Comparison of ENCODE assay signal across 25 mouse cellular contexts in the genomic region with DNA sequence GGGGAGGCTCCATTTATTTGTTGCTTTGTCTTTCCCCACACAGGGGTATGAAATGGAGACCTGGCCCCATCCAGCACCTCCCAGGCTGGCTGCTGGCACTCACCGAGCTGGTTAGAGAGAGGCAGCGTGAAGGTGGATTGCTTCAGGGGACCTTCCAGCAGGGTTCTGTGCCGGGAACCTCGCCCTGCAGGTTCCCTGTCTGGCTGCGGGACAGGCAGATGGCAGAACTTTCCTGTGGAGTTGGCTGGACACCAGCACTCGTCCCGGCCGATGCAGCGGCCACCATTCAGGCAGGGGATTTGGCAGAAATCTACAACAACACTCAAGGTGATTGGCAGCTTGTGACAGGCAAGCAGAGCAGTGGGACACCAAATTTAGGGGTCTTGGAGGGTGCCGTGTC. TPM values are rescaled to one million over a fixed set of nuclear protein-coding genes. Genes with fewer than 3 reads are reported as not detected.
DNase-seq lines count a peak whose midpoint lies in the region; ATAC-seq and TF ChIP-seq lines count a peak whose summit lies in the region.
"Had no signal": no experiment of that assay in that cellular context is flagged by ENCODE, and none has a peak within 500 bp of the region (broad histone marks: within the 10 kb centered on the region; RNA-seq: fewer than 3 reads in every experiment).

No protein-coding gene starts in this region.

- no peak overlapping the region for H3K4me2 ChIP-seq in intestine, postnatal 0 days (replicated peaks; ENCODE audit: low read depth)
- H3K4me2 ChIP-seq: embryonic facial prominence, embryonic 15.5 days; forebrain, embryonic 15.5 days; heart, embryonic 11.5 days; heart, embryonic 15.5 days; hindbrain, embryonic 12.5 days had no signal

- H3K36me3 ChIP-seq in intestine, postnatal 0 days (ENCODE audit: control insufficient read depth, insufficient read depth): no peaks in the 10 kb centered on the region
- H3K36me3 ChIP-seq in heart, adult 2 months (ENCODE audit: control insufficient read depth, insufficient read depth, low read length): no peaks in the 10 kb centered on the region
- H3K36me3 ChIP-seq: embryonic facial prominence, embryonic 15.5 days; forebrain, embryonic 10.5 days; forebrain, embryonic 15.5 days; heart, embryonic 15.5 days; hindbrain, embryonic 12.5 days had no signal

- peak; percentile 59 for DNase-seq in left cerebral cortex, postnatal 4 days
- no peak for DNase-seq in left cerebral cortex, adult 18-20 months (ENCODE audit: low spot score in 2 of 2)
- peak; percentile 82 to 83 for DNase-seq in cerebellum, adult 2 months
- peak; percentile 84 to 88 for DNase-seq in cerebellum, postnatal 10 days
- no peak for DNase-seq in heart, adult 2 months
- DNase-seq in lung, postnatal 25 days (ENCODE audit: low spot score): no peak
- DNase-seq in adrenal gland, adult 18-20 months (ENCODE audit: low spot score in 2 of 2): no peak
- DNase-seq: adrenal gland, adult 2 months; adrenal gland, postnatal 36 days; embryo, embryonic 11 days; gastrocnemius, postnatal 36 days; heart, adult 18-20 months; kidney, adult 18-20 months had no signal

- H3K9me3 ChIP-seq in intestine, postnatal 0 days (ENCODE audit: control insufficient read depth): no peaks in the 10 kb centered on the region
- H3K9me3 ChIP-seq: embryonic facial prominence, embryonic 15.5 days; forebrain, embryonic 10.5 days; forebrain, embryonic 15.5 days; heart, embryonic 15.5 days; hindbrain, embryonic 12.5 days had no signal

- TF ChIP-seq EP300 in heart, adult 2 months (IDR thresholded peaks at IDR 0.05; ENCODE audit: insufficient read depth, low read depth, low read length): no peak

- intact Hi-C loops in left cerebral cortex, postnatal 4 days (cut with DNase I): no loop called here
- intact Hi-C loops in heart, adult 2 months (cut with DNase I): no loop called here

- ATAC-seq in intestine, postnatal 0 days: no peak
- ATAC-seq: activated CD4-positive, CD25-positive, alpha-beta regulatory T cell, adult 4 months; forebrain, embryonic 15.5 days; hindbrain, embryonic 16.5 days; Patski had no signal

- H3K27me3 ChIP-seq in cerebellum, adult 2 months (ENCODE audit: control insufficient read depth, insufficient read depth, low read length): no peaks in the 10 kb centered on the region
- H3K27me3 ChIP-seq in intestine, postnatal 0 days (replicated peaks; ENCODE audit: control insufficient read depth, insufficient read depth, low read length): no peaks in the 10 kb centered on the region
- H3K27me3 ChIP-seq in heart, adult 2 months (ENCODE audit: control insufficient read depth, insufficient read depth, low read length): no peaks in the 10 kb centered on the region; the same call in 1 of the 2 replicates
- H3K27me3 ChIP-seq: embryonic facial prominence, embryonic 15.5 days; forebrain, embryonic 15.5 days; hindbrain, embryonic 12.5 days; Patski had no signal

- H3K4me1 ChIP-seq in cerebellum, adult 2 months (ENCODE audit: control insufficient read depth, insufficient read depth, low read length): peaks cover 47% of the 10 kb centered on the region
- H3K4me1 ChIP-seq in intestine, postnatal 0 days (replicated peaks; ENCODE audit: control insufficient read depth, insufficient read depth, low read length): no peaks in the 10 kb centered on the region
- H3K4me1 ChIP-seq in heart, adult 2 months (ENCODE audit: control insufficient read depth, insufficient read depth, low read length): no peaks in the 10 kb centered on the region; the same call in 1 of the 2 replicates
- H3K4me1 ChIP-seq: forebrain, embryonic 10.5 days; forebrain, embryonic 15.5 days; hindbrain, embryonic 12.5 days had no signal

- TF ChIP-seq POLR2A in cerebellum, adult 2 months (IDR thresholded peaks at IDR 0.05; ENCODE audit: borderline replicate concordance, insufficient read depth, low read length): no peak
- TF ChIP-seq POLR2A in heart, adult 2 months (IDR thresholded peaks at IDR 0.05; ENCODE audit: insufficient read depth, low read depth, low read length): no peak

- no peak overlapping the region for H3K9ac ChIP-seq in intestine, postnatal 0 days (ENCODE audit: low read depth, low read length)
- no peak overlapping the region for H3K9ac ChIP-seq in heart, adult 2 months (ENCODE audit: low read depth, low read length)
- H3K9ac ChIP-seq: embryonic facial prominence, embryonic 15.5 days; forebrain, embryonic 15.5 days; heart, embryonic 15.5 days; hindbrain, embryonic 12.5 days had no signal

- TF ChIP-seq CTCF in cerebellum, adult 2 months (IDR thresholded peaks at IDR 0.05; ENCODE audit: borderline replicate concordance, insufficient read depth, low read depth, low read length): no peak
- TF ChIP-seq CTCF in intestine, postnatal 0 days (IDR thresholded peaks at IDR 0.05; ENCODE audit: low read depth): no peak
- TF ChIP-seq CTCF in heart, adult 2 months (IDR thresholded peaks at IDR 0.05): no peak

- peak overlapping the region; percentile 22; the same call in 1 of the 2 replicates for H3K27ac ChIP-seq in cerebellum, adult 2 months (ENCODE audit: insufficient read depth, low read length)
- H3K27ac ChIP-seq in intestine, postnatal 0 days (ENCODE audit: low read depth, low read length): no peak overlapping the region
- H3K27ac ChIP-seq in heart, adult 2 months: no peak overlapping the region
- H3K27ac ChIP-seq: embryonic facial prominence, embryonic 15.5 days; forebrain, embryonic 10.5 days; forebrain, embryonic 15.5 days; heart, embryonic 15.5 days; hindbrain, embryonic 12.5 days had no signal

- no peaks in the 10 kb centered on the region for H3K79me2 ChIP-seq in heart, adult 2 months (replicated peaks; ENCODE audit: control insufficient read depth, insufficient read depth, low read length)

- 8% methylated on average over 10 of the region's 10 CpGs for WGBS in cerebellum, adult 2 months
- WGBS in intestine, postnatal 0 days: 81% methylated on average over 10 of the region's 10 CpGs
- WGBS in heart, adult 2 months: 58% methylated on average over 10 of the region's 10 CpGs

- no peak overlapping the region for H3K4me3 ChIP-seq in cerebellum, adult 2 months (replicated peaks; ENCODE audit: insufficient read depth, low read depth, low read length)
- H3K4me3 ChIP-seq in intestine, postnatal 0 days (ENCODE audit: low read depth, low read length): no peak overlapping the region
- H3K4me3 ChIP-seq in heart, adult 2 months: no peak overlapping the region
- H3K4me3 ChIP-seq: embryonic facial prominence, embryonic 15.5 days; erythroblast, embryonic 14.5 days; forebrain, embryonic 10.5 days; forebrain, embryonic 15.5 days; heart, embryonic 15.5 days; hindbrain, embryonic 12.5 days had no signal

RNA-seq across cellular contexts. Expression of a gene that starts 46.4 kb away (rescaled TPM):
- total RNA-seq in left cerebral cortex, postnatal 4 days (2021): under 1 TPM; 0.42 to 0.54 TPM
- total RNA-seq in left cerebral cortex, adult 18-20 months (2021): under 1 TPM; 0.28 to 0.42 TPM
- 18.2 and 25.0 TPM in 2 replicates for polyA plus RNA-seq in cerebellum, adult 2 months (2012; rRNA removed)
- polyA plus RNA-seq in intestine, postnatal 0 days (2015; fragmentation: Nextera tagmentation; extraction: Ambion mirVana): 0.87 and 1.0 TPM in 2 replicates
- total RNA-seq in heart, adult 2 months (2021): 1 to 10 TPM in 1 of 2 experiments, under 1 TPM in 1; 0.99 to 2.3 TPM
- polyA plus RNA-seq in heart, adult 2 months (2012; rRNA removed): 5.6 TPM in 2 replicates
- total RNA-seq in adrenal gland, adult 18-20 months (2021): 10 to 100 TPM in 1 of 2 experiments, 1 to 10 TPM in 1; 5.7 to 15.7 TPM
- total RNA-seq: common myeloid progenitor, adult 5-6 weeks had no signal
- polyA plus RNA-seq: activated CD4-positive, CD25-positive, alpha-beta regulatory T cell, adult 4 months had no signal

RNA-seq across cellular contexts. Expression of a gene that starts 56.9 kb away (rescaled TPM):
- total RNA-seq in left cerebral cortex, postnatal 4 days (2021): 10 to 100 TPM; 40.8 to 43.3 TPM
- total RNA-seq in left cerebral cortex, adult 18-20 months (2021): 10 to 100 TPM; 56.3 to 60.2 TPM
- 110 and 111 TPM in 2 replicates for polyA plus RNA-seq in cerebellum, adult 2 months (2012; rRNA removed)
- polyA plus RNA-seq in intestine, postnatal 0 days (2015; fragmentation: Nextera tagmentation; extraction: Ambion mirVana): 104 and 119 TPM in 2 replicates
- total RNA-seq in heart, adult 2 months (2021): 10 to 100 TPM; 87.1 to 90.3 TPM
- polyA plus RNA-seq in heart, adult 2 months (2012; rRNA removed): 91.0 and 133 TPM in 2 replicates
- 10 to 100 TPM; 65.2 to 77.7 TPM for total RNA-seq in adrenal gland, adult 18-20 months (2021)

RNA-seq across cellular contexts. Expression of a gene that starts 57.0 kb away (rescaled TPM):
- 10 to 100 TPM; 35.4 to 35.7 TPM for total RNA-seq in left cerebral cortex, postnatal 4 days (2021)
- 10 to 100 TPM; 28.1 to 29.6 TPM for total RNA-seq in left cerebral cortex, adult 18-20 months (2021)
- polyA plus RNA-seq in cerebellum, adult 2 months (2012; rRNA removed): 54.3 and 56.3 TPM in 2 replicates
- polyA plus RNA-seq in intestine, postnatal 0 days (2015; fragmentation: Nextera tagmentation; extraction: Ambion mirVana): 100 and 107 TPM in 2 replicates
- 10 to 100 TPM; 27.2 to 27.6 TPM for total RNA-seq in heart, adult 2 months (2021)
- polyA plus RNA-seq in heart, adult 2 months (2012; rRNA removed): 59.5 and 72.3 TPM in 2 replicates
- 100 to 1,000 TPM in 1 of 2 experiments, 10 to 100 TPM in 1; 83.8 to 128 TPM for total RNA-seq in adrenal gland, adult 18-20 months (2021)

Comparison
In these comparisons a context has a peak if more than half of its experiments do, and no peak if none do; other contexts are left out.
1. DNase-seq: peak in left cerebral cortex, postnatal 4 days (single experiment), cerebellum, adult 2 months (2 of 2) and cerebellum, postnatal 10 days (2 of 2); none in left cerebral cortex, adult 18-20 months (0 of 2), heart, adult 2 months (0 of 2), lung, postnatal 25 days (single experiment) and adrenal gland, adult 18-20 months (0 of 2).